23 mouse cellular contexts compared by ENCODE assay signal in genomic region chr15:36355851-36356250, GRCm38 (mm10).
"Had no signal": no experiment of that assay in that cellular context is flagged by ENCODE, and none has a peak within 500 bp of the region (broad histone marks: within the 10 kb centered on the region; RNA-seq: fewer than 3 reads in every experiment).

No protein-coding gene starts in this region.

- H3K27me3 ChIP-seq: heart, embryonic 12.5 days; hindbrain, embryonic 13.5 days; hindbrain, embryonic 15.5 days; intestine, embryonic 15.5 days; kidney, embryonic 15.5 days; limb, embryonic 13.5 days; limb, embryonic 15.5 days had no signal

- H3K27ac ChIP-seq: hindbrain, embryonic 13.5 days; hindbrain, embryonic 15.5 days; hindbrain, postnatal 0 days; intestine, embryonic 15.5 days; kidney, embryonic 15.5 days; kidney, postnatal 0 days; limb, embryonic 13.5 days; limb, embryonic 15.5 days; liver, embryonic 12.5 days; liver, embryonic 14.5 days had no signal

- H3K9me3 ChIP-seq: heart, embryonic 12.5 days; hindbrain, embryonic 13.5 days; hindbrain, embryonic 15.5 days; intestine, embryonic 15.5 days; kidney, embryonic 15.5 days; limb, embryonic 13.5 days; limb, embryonic 15.5 days; liver, embryonic 12.5 days had no signal

- H3K4me3 ChIP-seq: heart, embryonic 12.5 days; hindbrain, embryonic 13.5 days; hindbrain, embryonic 15.5 days; intestine, embryonic 15.5 days; kidney, embryonic 15.5 days; limb, embryonic 13.5 days; limb, embryonic 15.5 days; liver, embryonic 12.5 days had no signal

- H3K9ac ChIP-seq: heart, embryonic 12.5 days; hindbrain, embryonic 13.5 days; hindbrain, embryonic 15.5 days; intestine, embryonic 15.5 days; kidney, embryonic 15.5 days; limb, embryonic 13.5 days; limb, embryonic 15.5 days; liver, embryonic 14.5 days had no signal

- H3K4me2 ChIP-seq: heart, embryonic 12.5 days; hindbrain, embryonic 13.5 days; hindbrain, embryonic 15.5 days; intestine, embryonic 15.5 days; kidney, embryonic 15.5 days; limb, embryonic 13.5 days; limb, embryonic 15.5 days; liver, embryonic 12.5 days had no signal

- DNase-seq: gastrocnemius, postnatal 14 days; gastrocnemius, postnatal 36 days; heart, adult 18-20 months; heart, postnatal 10 days; heart, postnatal 36 days; kidney, adult 11 months; kidney, adult 2 months; kidney, adult 9 months; kidney, postnatal 14 days; kidney, postnatal 36 days; layer of hippocampus, adult 9-11 months; layer of hippocampus, postnatal 36 days had no signal

- ATAC-seq: hindbrain, postnatal 0 days; intestine, embryonic 15.5 days; liver, embryonic 12.5 days had no signal

- H3K4me1 ChIP-seq: hindbrain, embryonic 15.5 days; intestine, embryonic 15.5 days; kidney, embryonic 15.5 days had no signal

- H3K36me3 ChIP-seq: heart, embryonic 12.5 days; hindbrain, embryonic 13.5 days; hindbrain, embryonic 15.5 days; intestine, embryonic 15.5 days; kidney, embryonic 15.5 days; limb, embryonic 13.5 days; limb, embryonic 15.5 days; liver, embryonic 12.5 days had no signal
